Mouse (Mus musculus) cerebellum, adult 2 months (tissue): ENCODE measurements around the gene Zmat5.

ENCODE experiments used
- CTCF ChIP-seq: fragments of 200-500 bp; IDR thresholded peaks from 2 replicates; pipeline ENCODE4 v1.5.1; 2011; ENCODE audit warnings: low read depth, mild to moderate bottlenecking, control low read depth, low read length, moderate library complexity, borderline replicate concordance; ENCODE audit not compliant: insufficient read depth
- POLR2A ChIP-seq: fragments of 200-500 bp; IDR thresholded peaks from 2 replicates; pipeline ENCODE4 v1.6.1; 2011; ENCODE audit warnings: low read length, control low read depth, borderline replicate concordance; ENCODE audit not compliant: insufficient read depth

DNA sequence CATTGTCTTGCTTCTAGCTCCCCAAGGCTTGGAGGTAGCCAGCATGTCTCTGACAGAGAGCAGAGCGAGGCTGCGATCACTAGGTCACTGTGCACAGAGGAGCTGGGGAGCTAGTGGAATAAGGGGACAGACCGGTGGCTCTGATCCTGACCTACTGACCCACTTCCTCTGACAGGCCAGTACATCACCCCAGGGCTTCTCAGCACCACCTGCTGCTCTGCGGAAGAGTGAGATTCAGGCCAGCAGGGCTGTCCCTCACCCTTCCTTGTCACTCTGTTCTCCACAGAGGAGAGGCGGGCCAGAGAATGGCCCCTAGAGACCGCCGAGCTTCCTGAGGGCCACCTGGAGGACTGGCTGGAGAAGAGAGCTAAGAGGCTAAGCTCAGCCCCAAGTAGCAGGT lies 27.3 kb downstream of the Zmat5 start:
- TF ChIP-seq CTCF (no peak), POLR2A (no peak)
